Mouse (Mus musculus) liver, embryonic 12.5 days (tissue): ENCODE measurements around the gene Krtap5-4. TPM values are rescaled to one million over a fixed set of nuclear protein-coding genes. Genes with fewer than 3 reads are reported as not detected.

Source experiments
- ATAC-seq: fragments of 200-750 bp; cut with Nextera tagmentation; 2 replicates; pipeline ENCODE4 v1.8.0; 2017; ENCODE audit warnings: moderate number of reproducible peaks, mild to moderate bottlenecking, moderate library complexity
- H3K27ac ChIP-seq: fragments of 300-500 bp; sonication (generic); 2 replicates; pipeline ENCODE4 v1.5.1; 2016; ENCODE audit warnings: mild to moderate bottlenecking
- H3K27me3 ChIP-seq: fragments of 300-500 bp; sonication (generic); replicated peaks from 2 replicates; pipeline ENCODE4 v1.6.1; 2016; ENCODE audit warnings: mild to moderate bottlenecking, moderate library complexity
- H3K36me3 ChIP-seq: fragments of 300-500 bp; sonication (generic); 2 replicates; pipeline ENCODE4 v1.6.1; 2016; ENCODE audit warnings: mild to moderate bottlenecking, moderate library complexity
- H3K4me1 ChIP-seq: fragments of 300-500 bp; sonication (generic); 2 replicates; pipeline ENCODE4 v1.6.1; 2016
- H3K4me2 ChIP-seq: fragments of 300-500 bp; sonication (generic); 2 replicates; pipeline ENCODE4 v1.6.1; 2016; ENCODE audit warnings: mild to moderate bottlenecking, moderate library complexity
- H3K4me3 ChIP-seq: fragments of 300-500 bp; sonication (generic); 2 replicates; pipeline ENCODE4 v1.5.1; 2016; ENCODE audit warnings: mild to moderate bottlenecking, moderate library complexity
- H3K9ac ChIP-seq: fragments of 300-500 bp; sonication (generic); 2 replicates; pipeline ENCODE4 v1.6.1; 2016; ENCODE audit warnings: mild to moderate bottlenecking, moderate library complexity
- H3K9me3 ChIP-seq: fragments of 300-500 bp; sonication (generic); replicated peaks from 2 replicates; pipeline ENCODE4 v1.6.1; 2016; ENCODE audit warnings: mild to moderate bottlenecking, moderate library complexity
- WGBS: fragments of 180-500 bp; shearing (Covaris S2); methylation state at CpG from one replicate; pipeline ENCODE4 v1.1.7; 2016; ENCODE audit not compliant: insufficient replicate concordance; 5-methylcytosine and 5-hydroxymethylcytosine counted together
- polyA plus RNA-seq: library from polyadenylated mRNA; unstranded; fragments of >200 nt; fragmentation: Nextera tagmentation; extraction: Ambion mirVana; gene quantifications from 2 replicates; pipeline ENCODE4 v1.2.1, GENCODE M21; 2016

Krtap5-4 gene
- polyA plus RNA-seq, 1 experiment from 2014 or later, result not detected

DNA sequence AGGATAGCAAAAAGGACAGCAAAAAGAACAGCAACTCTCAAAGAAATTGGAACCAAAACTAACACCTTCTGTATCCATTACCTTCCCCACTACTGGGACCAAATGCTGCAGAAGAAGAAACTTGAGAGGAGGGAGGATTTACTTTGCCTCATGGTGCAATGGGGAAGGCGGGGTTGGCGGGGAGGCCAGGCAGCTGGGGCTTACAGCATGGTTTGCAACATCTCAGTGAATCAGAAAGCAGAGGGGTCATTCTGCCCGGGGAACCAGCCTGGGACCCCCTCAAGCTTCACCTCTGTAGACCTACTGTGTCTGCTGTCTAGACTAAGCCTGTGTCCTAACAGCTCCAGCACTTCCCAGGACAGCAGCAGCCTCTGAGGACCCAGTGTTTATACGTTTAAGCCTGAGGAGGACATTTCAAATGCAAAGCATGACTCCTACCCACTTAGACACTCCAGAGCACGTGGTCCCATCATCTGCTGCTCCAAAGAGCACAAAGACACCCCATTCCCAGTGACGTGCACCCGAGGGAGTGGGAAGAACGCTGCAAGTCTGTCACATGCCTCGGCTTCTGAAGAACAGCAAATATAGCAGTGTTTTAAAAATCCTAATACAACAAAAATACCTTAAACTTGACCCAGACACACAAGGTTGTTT is 46.1 kb downstream of the Krtap5-4 start:
- H3K36me3 ChIP-seq, result no peaks in the 10 kb centered on the region
- no peak overlapping the region for H3K9ac ChIP-seq
- WGBS, result 50% methylated on average over 9 of the region's 9 CpGs
- no peaks in the 10 kb centered on the region for H3K27me3 ChIP-seq
- no peak for ATAC-seq
- peaks cover 76% of the 10 kb centered on the region for H3K4me1 ChIP-seq
- no peak overlapping the region for H3K4me2 ChIP-seq
- no peak overlapping the region for H3K4me3 ChIP-seq
- no peaks in the 10 kb centered on the region for H3K9me3 ChIP-seq
- no peak overlapping the region for H3K27ac ChIP-seq

DNA sequence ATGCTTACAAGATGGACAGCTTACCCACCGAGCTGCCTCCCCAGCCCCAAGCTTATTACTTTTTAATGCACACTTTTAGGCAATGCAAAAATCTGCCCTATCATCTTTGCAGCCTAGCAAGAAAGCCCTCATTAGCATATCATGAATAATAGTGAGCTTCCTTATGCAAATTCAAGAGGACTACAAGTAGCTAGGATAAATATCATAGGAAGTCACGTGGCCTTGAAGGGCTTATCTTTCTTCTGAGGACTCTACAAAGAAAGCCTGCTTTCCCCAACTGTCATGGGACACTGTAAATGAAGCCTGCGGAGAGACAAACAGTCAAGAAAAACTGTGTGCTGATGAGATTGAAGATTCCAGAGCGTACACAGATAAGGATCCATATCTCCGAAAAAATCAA is 48.2 kb downstream of the Krtap5-4 start:
- H3K27me3 ChIP-seq, result 0 out of 2 replicates have a peak, but pooled peaks cover under 1% of the 10 kb centered on the region
- no peak overlapping the region for H3K9ac ChIP-seq
- WGBS, result 33% methylated on average over 5 of the region's 5 CpGs
- H3K4me1 ChIP-seq, result peaks cover 86% of the 10 kb centered on the region
- no peak for ATAC-seq
- peak overlapping the region; percentile 80 for H3K27ac ChIP-seq
- H3K9me3 ChIP-seq, result no peaks in the 10 kb centered on the region
- H3K4me3 ChIP-seq, result no peak overlapping the region
- no peaks in the 10 kb centered on the region for H3K36me3 ChIP-seq
- H3K4me2 ChIP-seq, result no peak overlapping the region

DNA sequence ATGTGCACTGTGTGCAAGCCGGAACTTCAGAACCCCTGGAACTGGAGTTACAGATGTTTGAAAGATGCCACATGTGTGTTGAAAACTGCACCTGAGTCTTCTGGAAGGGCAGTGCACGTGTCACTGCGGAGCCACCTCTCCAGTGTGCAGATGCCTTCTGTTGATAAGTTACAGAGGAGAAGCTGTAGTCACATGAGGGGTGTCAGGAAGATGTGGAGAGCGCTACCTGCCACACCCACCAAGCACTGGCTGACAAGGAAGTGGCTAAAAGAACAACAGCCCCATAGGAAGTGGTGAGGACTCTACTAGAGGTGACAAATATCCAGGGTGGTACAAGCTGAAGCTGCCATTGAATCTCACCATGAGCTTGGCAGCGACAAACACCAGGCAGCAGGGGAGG is 50.5 kb downstream of the Krtap5-4 start:
- H3K9ac ChIP-seq, result peak overlapping the region; percentile 59
- peak; percentile 81 for ATAC-seq
- no peaks in the 10 kb centered on the region for H3K9me3 ChIP-seq
- 26% methylated on average over 5 of the region's 5 CpGs for WGBS
- 0 out of 2 replicates have a peak, but pooled peaks cover 8% of the 10 kb centered on the region for H3K27me3 ChIP-seq
- H3K4me1 ChIP-seq, result peaks cover 66% of the 10 kb centered on the region
- peak overlapping the region; percentile 80 for H3K27ac ChIP-seq
- H3K4me3 ChIP-seq, result peak overlapping the region; percentile 16; the same call in 1 of the 2 replicates
- H3K36me3 ChIP-seq, result no peaks in the 10 kb centered on the region
- peak overlapping the region; percentile 58 for H3K4me2 ChIP-seq

Other genes starting within 250 kb of the Krtap5-4 start
- 62.9 and 64.6 TPM in 2 replicates for gene Mob2, start 242.5 kb upstream of the Krtap5-4 start, polyA plus RNA-seq
- gene Dusp8, start 207.7 kb upstream of the Krtap5-4 start, polyA plus RNA-seq, result 7.4 and 7.5 TPM in 2 replicates
- gene Gm45618, start 182.8 kb upstream of the Krtap5-4 start, polyA plus RNA-seq, result not detected in 2 replicates
- not detected in 2 replicates for gene Gm39115, start 167.5 kb upstream of the Krtap5-4 start, polyA plus RNA-seq
- not detected in 2 replicates for gene Gm45337, start 158.9 kb upstream of the Krtap5-4 start, polyA plus RNA-seq
- gene Gm29735, start 146.4 kb upstream of the Krtap5-4 start, polyA plus RNA-seq, result not detected in 2 replicates
- not detected in 2 replicates for gene Gm4553, start 137.8 kb upstream of the Krtap5-4 start, polyA plus RNA-seq
- not detected in 2 replicates for gene Krtap5-2, start 127.5 kb upstream of the Krtap5-4 start, polyA plus RNA-seq
- not detected in 2 replicates for gene Gm10153, start 113.2 kb upstream of the Krtap5-4 start, polyA plus RNA-seq
- not detected in 2 replicates for gene Krtap5-3, start 102.2 kb upstream of the Krtap5-4 start, polyA plus RNA-seq
- not detected in 2 replicates for gene Gm7579, start 91.7 kb upstream of the Krtap5-4 start, polyA plus RNA-seq
- gene Krtap5-5, start 73.6 kb upstream of the Krtap5-4 start, polyA plus RNA-seq, result not detected in 2 replicates
- not detected in 2 replicates for gene Gm40460, start 62.5 kb upstream of the Krtap5-4 start, polyA plus RNA-seq
- not detected in 2 replicates for gene Gm2431, start 45.2 kb upstream of the Krtap5-4 start, polyA plus RNA-seq
- gene Gm4559, start 29.2 kb upstream of the Krtap5-4 start, polyA plus RNA-seq, result not detected in 2 replicates
- gene Krtap5-1, start 6.4 kb upstream of the Krtap5-4 start, polyA plus RNA-seq, result not detected in 2 replicates
- gene Ifitm10, start 70.2 kb downstream of the Krtap5-4 start, polyA plus RNA-seq, result 1.5 and 2.5 TPM in 2 replicates
- 1.4 TPM in 1 of 2 replicates, not detected in the other for gene Gm49369, start 79.1 kb downstream of the Krtap5-4 start, polyA plus RNA-seq
- 289 and 295 TPM in 2 replicates for gene Ctsd, start 84.5 kb downstream of the Krtap5-4 start, polyA plus RNA-seq
- not detected in 2 replicates for gene Syt8, start 131.3 kb downstream of the Krtap5-4 start, polyA plus RNA-seq
- gene Tnni2, start 138.3 kb downstream of the Krtap5-4 start, polyA plus RNA-seq, result 1.8 and 2.4 TPM in 2 replicates
- 16.7 and 17.0 TPM in 2 replicates for gene Lsp1, start 157.3 kb downstream of the Krtap5-4 start, polyA plus RNA-seq
- 0.51 TPM in 1 of 2 replicates, not detected in the other for gene Tnnt3, start 195.3 kb downstream of the Krtap5-4 start, polyA plus RNA-seq
- gene Mrpl23, start 229.1 kb downstream of the Krtap5-4 start, polyA plus RNA-seq, result 10.4 and 14.4 TPM in 2 replicates